19 mouse cellular contexts compared by ENCODE assay signal in the genomic region with DNA sequence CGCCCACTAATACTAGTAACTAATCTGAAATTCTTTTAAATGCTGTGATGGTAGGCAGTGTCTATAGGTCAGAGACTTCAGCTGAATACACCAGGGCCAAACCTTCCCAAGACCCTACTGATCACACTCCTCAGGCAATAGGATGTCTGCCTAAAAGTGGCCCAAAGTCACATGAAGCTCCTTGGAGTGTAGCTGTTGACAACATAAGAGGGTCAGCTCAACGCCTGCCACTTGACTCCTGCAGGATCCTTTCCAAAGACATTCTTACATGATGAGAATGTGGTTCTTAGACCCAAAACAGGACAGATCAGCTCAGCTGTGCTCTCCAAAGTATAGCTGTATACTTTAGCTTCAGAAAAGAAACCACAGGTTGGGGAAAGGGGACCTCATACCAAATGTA. TPM values are rescaled to one million over a fixed set of nuclear protein-coding genes. Genes with fewer than 3 reads are reported as not detected.
DNase-seq lines count a peak whose midpoint lies in the region; ATAC-seq and TF ChIP-seq lines count a peak whose summit lies in the region.
"Had no signal": no experiment of that assay in that cellular context is flagged by ENCODE, and none has a peak within 500 bp of the region (broad histone marks: within the 10 kb centered on the region; RNA-seq: fewer than 3 reads in every experiment).

No protein-coding gene starts in this region.

- no peak overlapping the region for H3K27ac ChIP-seq in heart, postnatal 0 days (ENCODE audit: low read depth)
- peak overlapping the region; percentile 71 for H3K27ac ChIP-seq in lung, postnatal 0 days (ENCODE audit: low read length)
- H3K27ac ChIP-seq: embryonic facial prominence, embryonic 13.5 days; forebrain, embryonic 12.5 days; heart, adult 2 months; heart, embryonic 13.5 days; hindbrain, embryonic 14.5 days had no signal

- H3K4me2 ChIP-seq in heart, postnatal 0 days (ENCODE audit: low read depth, low read length): no peak overlapping the region
- no peak overlapping the region for H3K4me2 ChIP-seq in lung, postnatal 0 days (replicated peaks; ENCODE audit: low read depth, low read length)
- H3K4me2 ChIP-seq: embryonic facial prominence, embryonic 13.5 days; forebrain, embryonic 12.5 days; heart, embryonic 13.5 days; hindbrain, embryonic 14.5 days had no signal

- DNase-seq in heart, postnatal 0 days (ENCODE audit: low spot score): no peak
- no peak for DNase-seq in heart, adult 8-10 months (ENCODE audit: low spot score)
- DNase-seq in lung, adult 18-20 months: peak; percentile 62 to 75
- DNase-seq in lung, postnatal 10 days: no peak
- DNase-seq in lung, postnatal 0 days (ENCODE audit: low spot score): peak; percentile 51
- no peak for DNase-seq in spleen, postnatal 36 days (ENCODE audit: low spot score in 2 of 2)
- DNase-seq: adrenal gland, postnatal 14 days; cerebellum, adult 11-12 months; cerebellum, adult 9-11 months; cerebellum, postnatal 36 days; gastrocnemius, postnatal 14 days; heart, adult 2 months; heart, postnatal 14 days had no signal

- H3K4me1 ChIP-seq in heart, postnatal 0 days (ENCODE audit: control insufficient read depth, insufficient read depth): 0 out of 2 replicates have a peak, but pooled peaks cover 6% of the 10 kb centered on the region
- no peaks in the 10 kb centered on the region for H3K4me1 ChIP-seq in lung, postnatal 0 days (ENCODE audit: insufficient read depth, low read depth, low read length)

- H3K9ac ChIP-seq in heart, postnatal 0 days (replicated peaks; ENCODE audit: low read depth, low read length): no peak overlapping the region
- no peak overlapping the region; the same call in 1 of the 2 replicates for H3K9ac ChIP-seq in lung, postnatal 0 days (replicated peaks; ENCODE audit: low read depth)
- H3K9ac ChIP-seq: embryonic facial prominence, embryonic 13.5 days; forebrain, embryonic 12.5 days; heart, embryonic 13.5 days; hindbrain, embryonic 14.5 days had no signal

- H3K36me3 ChIP-seq in heart, postnatal 0 days (replicated peaks; ENCODE audit: control insufficient read depth, insufficient read depth, low read length): no peaks in the 10 kb centered on the region
- H3K36me3 ChIP-seq in lung, postnatal 0 days (ENCODE audit: insufficient read depth, low read length): no peaks in the 10 kb centered on the region

- TF ChIP-seq CTCF in heart, postnatal 0 days (IDR thresholded peaks at IDR 0.05; ENCODE audit: low read depth): no peak
- no peak for TF ChIP-seq CTCF in lung, postnatal 0 days (IDR thresholded peaks at IDR 0.05)

- ATAC-seq in heart, postnatal 0 days (ENCODE audit: insufficient read depth, low read depth): peak; percentile 39; the same call in 1 of the 2 replicates
- ATAC-seq in lung, postnatal 0 days: peak; percentile 12
- no peak for ATAC-seq in activated CD4-positive, CD25-positive, alpha-beta regulatory T cell, adult 4 months
- ATAC-seq: forebrain, embryonic 16.5 days had no signal

- 68% methylated on average over 2 of the region's 2 CpGs for WGBS in heart, postnatal 0 days
- 75% methylated on average over 2 of the region's 2 CpGs for WGBS in lung, postnatal 0 days

- no peaks in the 10 kb centered on the region for H3K9me3 ChIP-seq in heart, postnatal 0 days (replicated peaks; ENCODE audit: control insufficient read depth, low read length)
- H3K9me3 ChIP-seq in lung, postnatal 0 days (ENCODE audit: low read length): no peaks in the 10 kb centered on the region
- H3K9me3 ChIP-seq: forebrain, embryonic 12.5 days; heart, embryonic 13.5 days had no signal

- no peaks in the 10 kb centered on the region for H3K27me3 ChIP-seq in heart, postnatal 0 days (ENCODE audit: control insufficient read depth, insufficient read depth, low read length)
- no peaks in the 10 kb centered on the region for H3K27me3 ChIP-seq in lung, postnatal 0 days (replicated peaks; ENCODE audit: insufficient read depth, low read length)
- H3K27me3 ChIP-seq: embryonic facial prominence, embryonic 13.5 days; forebrain, embryonic 12.5 days; heart, embryonic 13.5 days had no signal

- TF ChIP-seq EP300 in heart, postnatal 0 days (IDR thresholded peaks at IDR 0.05; ENCODE audit: low read depth): no peak
- peak; percentile 85 for TF ChIP-seq EP300 in lung, postnatal 0 days (IDR thresholded peaks at IDR 0.05)

- H3K4me3 ChIP-seq in heart, postnatal 0 days (ENCODE audit: low read depth, low read length): no peak overlapping the region
- H3K4me3 ChIP-seq in lung, postnatal 0 days (ENCODE audit: low read depth, low read length): no peak overlapping the region
- H3K4me3 ChIP-seq: embryonic facial prominence, embryonic 13.5 days; forebrain, embryonic 12.5 days; heart, adult 2 months; heart, embryonic 13.5 days had no signal

RNA-seq across cellular contexts. Expression of a gene that starts 39.1 kb away (rescaled TPM):
- total RNA-seq in heart, postnatal 0 days (2014; rRNA removed; ENCODE audit: low replicate concordance): 19.3 and 20.4 TPM in 2 replicates
- 10.5 and 12.4 TPM in 2 replicates for polyA plus RNA-seq in heart, postnatal 0 days (2015; fragmentation: Nextera tagmentation; extraction: Ambion mirVana)
- total RNA-seq in heart, adult 8-10 months (2022): 10 to 100 TPM; 19.1 to 20.6 (median 20.1) TPM
- 13.4 and 18.3 TPM in 2 replicates for polyA plus RNA-seq in lung, postnatal 0 days (2015; fragmentation: Nextera tagmentation; extraction: Ambion mirVana)
- polyA plus RNA-seq in activated CD4-positive, CD25-positive, alpha-beta regulatory T cell, adult 4 months (2017; shearing (Covaris generic)): 10 to 100 TPM in 1 of 2 experiments, 1 to 10 TPM in 1; 8.3 to 10.3 TPM

Comparison
In these comparisons a context has a peak if more than half of its experiments do, and no peak if none do; other contexts are left out.
1. DNase-seq: peak in lung, adult 18-20 months (2 of 2) and lung, postnatal 0 days (single experiment); none in heart, postnatal 0 days (single experiment), heart, adult 8-10 months (single experiment), lung, postnatal 10 days (single experiment) and spleen, postnatal 36 days (0 of 2).